Comparison of ENCODE assay signal across 18 mouse cellular contexts in genomic region chr12:110070506-110070905, GRCm38 (mm10).
"Had no signal": no experiment of that assay in that cellular context is flagged by ENCODE, and none has a peak within 500 bp of the region (broad histone marks: within the 10 kb centered on the region; RNA-seq: fewer than 3 reads in every experiment).

No protein-coding gene starts in this region.

- DNase-seq: liver, postnatal 0 days; lung, adult 2 months; lung, postnatal 14 days; lung, postnatal 36 days; right cerebral cortex, postnatal 14 days; thymus, postnatal 14 days; thymus, postnatal 36 days had no signal

- H3K4me1 ChIP-seq: liver, embryonic 15.5 days; lung, embryonic 15.5 days; megakaryocyte, embryonic 14.5 days; midbrain, embryonic 13.5 days; midbrain, embryonic 15.5 days; neural tube, embryonic 12.5 days; stomach, embryonic 15.5 days had no signal

- H3K36me3 ChIP-seq: liver, embryonic 15.5 days; lung, embryonic 15.5 days; midbrain, embryonic 13.5 days; midbrain, embryonic 15.5 days; neural tube, embryonic 12.5 days; stomach, embryonic 15.5 days had no signal

- H3K9ac ChIP-seq: liver, embryonic 15.5 days; liver, postnatal 0 days; lung, embryonic 15.5 days; midbrain, embryonic 13.5 days; midbrain, embryonic 15.5 days; neural tube, embryonic 12.5 days; stomach, embryonic 15.5 days had no signal

- H3K4me3 ChIP-seq: liver, embryonic 15.5 days; lung, embryonic 15.5 days; megakaryocyte, embryonic 14.5 days; midbrain, embryonic 13.5 days; midbrain, embryonic 15.5 days; neural tube, embryonic 12.5 days; stomach, embryonic 15.5 days had no signal

- H3K27me3 ChIP-seq: liver, embryonic 15.5 days; lung, embryonic 15.5 days; midbrain, embryonic 13.5 days; midbrain, embryonic 15.5 days; neural tube, embryonic 12.5 days; stomach, embryonic 15.5 days had no signal

- H3K4me2 ChIP-seq: liver, embryonic 15.5 days; lung, embryonic 15.5 days; midbrain, embryonic 11.5 days; midbrain, embryonic 13.5 days; midbrain, embryonic 15.5 days; neural tube, embryonic 12.5 days; stomach, embryonic 15.5 days had no signal

- H3K9me3 ChIP-seq: liver, embryonic 15.5 days; lung, embryonic 15.5 days; stomach, embryonic 15.5 days had no signal

- ATAC-seq: liver, postnatal 0 days; lung, postnatal 0 days; midbrain, embryonic 13.5 days; midbrain, embryonic 15.5 days had no signal

- H3K27ac ChIP-seq: liver, embryonic 15.5 days; lung, embryonic 15.5 days; macrophage; midbrain, embryonic 13.5 days; midbrain, embryonic 15.5 days; neural tube, embryonic 12.5 days; stomach, embryonic 15.5 days; stomach, postnatal 0 days had no signal
